Comparison of ENCODE assay signal across 16 mouse cellular contexts in the genomic region with DNA sequence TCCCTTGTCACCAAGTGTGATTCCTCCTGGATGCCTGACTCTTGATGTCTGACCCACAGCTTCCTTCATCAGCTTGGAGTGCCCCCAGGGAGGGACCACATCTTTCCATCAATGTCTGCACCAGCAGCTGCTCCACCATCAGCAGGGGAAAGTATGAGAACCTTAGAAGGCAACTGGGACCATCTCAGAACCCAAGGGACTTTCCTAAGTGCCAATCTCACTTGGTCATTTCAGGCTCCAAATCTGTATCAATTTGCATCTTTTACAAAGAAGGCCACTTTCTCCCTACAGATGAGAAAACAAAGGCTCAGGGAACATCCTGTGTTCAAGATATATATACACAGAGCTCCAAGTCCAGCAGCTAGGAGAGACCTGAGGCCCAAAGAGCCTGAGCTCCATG.
DNase-seq lines count a peak whose midpoint lies in the region; ATAC-seq and TF ChIP-seq lines count a peak whose summit lies in the region.
"Had no signal": no experiment of that assay in that cellular context is flagged by ENCODE, and none has a peak within 500 bp of the region (broad histone marks: within the 10 kb centered on the region; RNA-seq: fewer than 3 reads in every experiment).

No protein-coding gene starts in this region.

- no peak for ATAC-seq in hindbrain, embryonic 11.5 days (ENCODE audit: low FRiP score)
- ATAC-seq in midbrain, embryonic 12.5 days (ENCODE audit: low FRiP score, low read depth), result no peak

- intact Hi-C loops in left cerebral cortex, adult 2 months (cut with DNase I), result no loop called here
- intact Hi-C loops in left cerebral cortex, postnatal 25 days (cut with DNase I), result no loop called here

- no peak overlapping the region for H3K4me2 ChIP-seq in hindbrain, embryonic 11.5 days (replicated peaks; ENCODE audit: low read depth, low read length)
- H3K4me2 ChIP-seq in midbrain, embryonic 12.5 days (replicated peaks), result peak overlapping the region; percentile 65; the same call in 1 of the 2 replicates
- H3K4me2 ChIP-seq: stomach, embryonic 15.5 days had no signal

- H3K9ac ChIP-seq in hindbrain, embryonic 11.5 days (ENCODE audit: low read depth, low read length), result 0 out of 2 replicates have a peak overlapping the region, but pooled peaks have one; percentile 12
- no peak overlapping the region for H3K9ac ChIP-seq in midbrain, embryonic 12.5 days (replicated peaks)
- H3K9ac ChIP-seq: stomach, embryonic 15.5 days had no signal

- no peak for TF ChIP-seq POLR2A in thymus, adult 2 months (IDR thresholded peaks at IDR 0.05; ENCODE audit: control insufficient read depth, extremely low read depth, insufficient read depth, low read length, poor library complexity)

- no peak for TF ChIP-seq CTCF in left cerebral cortex, adult 2 months (IDR thresholded peaks at IDR 0.05)
- TF ChIP-seq CTCF in thymus, adult 2 months (IDR thresholded peaks at IDR 0.05; ENCODE audit: borderline replicate concordance, control insufficient read depth, extremely low read depth, insufficient read depth, low read length, poor library complexity), result no peak

- peak overlapping the region; percentile 86 for H3K27ac ChIP-seq in left cerebral cortex, adult 2 months
- peak overlapping the region; percentile 99 for H3K27ac ChIP-seq in hindbrain, embryonic 11.5 days (ENCODE audit: low read depth, low read length)
- peak overlapping the region; percentile 97 for H3K27ac ChIP-seq in midbrain, embryonic 12.5 days (replicated peaks)
- H3K27ac ChIP-seq in thymus, adult 2 months (ENCODE audit: control insufficient read depth, insufficient read depth, low read length), result no peak overlapping the region
- H3K27ac ChIP-seq: macrophage; stomach, embryonic 15.5 days had no signal

- no peaks in the 10 kb centered on the region for H3K9me3 ChIP-seq in hindbrain, embryonic 11.5 days (ENCODE audit: control insufficient read depth, low read length)
- H3K9me3 ChIP-seq in midbrain, embryonic 12.5 days, result no peaks in the 10 kb centered on the region
- H3K9me3 ChIP-seq: stomach, embryonic 15.5 days had no signal

- no peak for DNase-seq in left cerebral cortex, adult 2 months (ENCODE audit: extremely low spot score in 1 of 2, low spot score in 2 of 2)
- DNase-seq in left cerebral cortex, postnatal 25 days (ENCODE audit: low spot score in 2 of 2), result no peak
- no peak for DNase-seq in hindbrain, embryonic 11.5 days (ENCODE audit: low spot score)
- DNase-seq in thymus, adult 2 months, result no peak
- DNase-seq in adrenal gland, postnatal 4 days (ENCODE audit: low spot score in 2 of 2), result no peak
- DNase-seq in right cerebral cortex, postnatal 14 days, result no peak
- no peak for DNase-seq in cerebellum, postnatal 10 days
- DNase-seq: B cell, adult 2 months; heart, postnatal 36 days; kidney, adult 2 months; kidney, postnatal 4 days; lung, adult 18-20 months; thymus, postnatal 4 days had no signal

- H3K4me1 ChIP-seq in hindbrain, embryonic 11.5 days (replicated peaks; ENCODE audit: control insufficient read depth, insufficient read depth, low read length), result peaks cover 20% of the 10 kb centered on the region
- peaks cover 85% of the 10 kb centered on the region for H3K4me1 ChIP-seq in midbrain, embryonic 12.5 days
- peaks cover 6% of the 10 kb centered on the region for H3K4me1 ChIP-seq in thymus, adult 2 months (replicated peaks; ENCODE audit: control insufficient read depth, insufficient read depth, low read length)

- H3K4me3 ChIP-seq in left cerebral cortex, adult 2 months, result no peak overlapping the region
- no peak overlapping the region for H3K4me3 ChIP-seq in hindbrain, embryonic 11.5 days (ENCODE audit: low read depth, low read length)
- no peak overlapping the region for H3K4me3 ChIP-seq in midbrain, embryonic 12.5 days
- H3K4me3 ChIP-seq in thymus, adult 2 months (ENCODE audit: control insufficient read depth, insufficient read depth, low read length), result no peak overlapping the region
- H3K4me3 ChIP-seq: stomach, embryonic 15.5 days had no signal

- H3K27me3 ChIP-seq in hindbrain, embryonic 11.5 days (ENCODE audit: control insufficient read depth, insufficient read depth, low read length), result no peaks in the 10 kb centered on the region
- no peaks in the 10 kb centered on the region for H3K27me3 ChIP-seq in midbrain, embryonic 12.5 days
- H3K27me3 ChIP-seq in thymus, adult 2 months (ENCODE audit: control insufficient read depth, insufficient read depth, low read length), result no peaks in the 10 kb centered on the region
- H3K27me3 ChIP-seq: stomach, embryonic 15.5 days had no signal

- H3K36me3 ChIP-seq in hindbrain, embryonic 11.5 days (ENCODE audit: control insufficient read depth, insufficient read depth, low read length), result no peaks in the 10 kb centered on the region
- 0 out of 2 replicates have a peak, but pooled peaks cover 4% of the 10 kb centered on the region for H3K36me3 ChIP-seq in midbrain, embryonic 12.5 days
- no peaks in the 10 kb centered on the region for H3K36me3 ChIP-seq in thymus, adult 2 months (ENCODE audit: control insufficient read depth, insufficient read depth, low read length)
- H3K36me3 ChIP-seq: stomach, embryonic 15.5 days had no signal
